Mouse (Mus musculus) hindbrain, embryonic 11.5 days (tissue): ENCODE data around the gene Polr1d. TPM values are rescaled to one million over a fixed set of nuclear protein-coding genes. Genes with fewer than 3 reads are reported as not detected.

ENCODE experiments used
- ATAC-seq: fragments of 200-750 bp; cut with Nextera tagmentation; 2 replicates; pipeline ENCODE4 v1.8.0; 2017; ENCODE audit warnings: mild to moderate bottlenecking, moderate TSS enrichment, moderate library complexity; ENCODE audit not compliant: low FRiP score
- DNase-seq: peaks from one replicate; pipeline ENCODE4 v3.0.0-alpha.2; 2015; ENCODE audit warnings: low spot score
- H3K27ac ChIP-seq: fragments of 300-500 bp; sonication (generic); 2 replicates; pipeline ENCODE4 v1.5.1; 2014; ENCODE audit warnings: mild to moderate bottlenecking, low read depth, low read length
- H3K27me3 ChIP-seq: fragments of 300-500 bp; sonication (generic); 2 replicates; pipeline ENCODE4 v1.6.1; 2014; ENCODE audit warnings: mild to moderate bottlenecking, low read length, moderate library complexity, mixed read lengths; ENCODE audit not compliant: control insufficient read depth, insufficient read depth
- H3K36me3 ChIP-seq: fragments of 300-500 bp; sonication (generic); 2 replicates; pipeline ENCODE4 v1.6.1; 2014; ENCODE audit warnings: mild to moderate bottlenecking, low read length, moderate library complexity, mixed read lengths; ENCODE audit not compliant: control insufficient read depth, insufficient read depth
- H3K4me1 ChIP-seq: fragments of 300-500 bp; sonication (generic); replicated peaks from 2 replicates; pipeline ENCODE4 v1.6.1; 2014; ENCODE audit warnings: low read length, mixed read lengths; ENCODE audit not compliant: control insufficient read depth, insufficient read depth
- H3K4me2 ChIP-seq: fragments of 300-500 bp; sonication (generic); replicated peaks from 2 replicates; pipeline ENCODE4 v1.6.1; 2014; ENCODE audit warnings: mild to moderate bottlenecking, low read depth, low read length
- H3K4me3 ChIP-seq: fragments of 300-500 bp; sonication (generic); 2 replicates; pipeline ENCODE4 v1.5.1; 2014; ENCODE audit warnings: low read depth, low read length
- H3K9ac ChIP-seq: fragments of 300-500 bp; sonication (generic); 2 replicates; pipeline ENCODE4 v1.6.1; 2014; ENCODE audit warnings: low read depth, low read length
- H3K9me3 ChIP-seq: fragments of 300-500 bp; sonication (generic); 2 replicates; pipeline ENCODE4 v1.6.1; 2016; ENCODE audit warnings: low read length; ENCODE audit not compliant: control insufficient read depth
- WGBS: fragments of 180-500 bp; shearing (Covaris S2); extraction: QIAGEN DNeasy Blood & Tissue Kit; methylation state at CpG from one replicate; pipeline ENCODE4 v1.1.7; 2014; 5-methylcytosine and 5-hydroxymethylcytosine counted together
- polyA plus RNA-seq: library from polyadenylated mRNA; unstranded; fragments of >200 nt; fragmentation: Nextera tagmentation; extraction: Ambion mirVana; gene quantifications from 2 replicates; pipeline ENCODE4 v1.2.1, GENCODE M21; 2014

The Polr1d gene
- polyA plus RNA-seq, 1 experiment from 2014 or later, result 119 TPM

DNA sequence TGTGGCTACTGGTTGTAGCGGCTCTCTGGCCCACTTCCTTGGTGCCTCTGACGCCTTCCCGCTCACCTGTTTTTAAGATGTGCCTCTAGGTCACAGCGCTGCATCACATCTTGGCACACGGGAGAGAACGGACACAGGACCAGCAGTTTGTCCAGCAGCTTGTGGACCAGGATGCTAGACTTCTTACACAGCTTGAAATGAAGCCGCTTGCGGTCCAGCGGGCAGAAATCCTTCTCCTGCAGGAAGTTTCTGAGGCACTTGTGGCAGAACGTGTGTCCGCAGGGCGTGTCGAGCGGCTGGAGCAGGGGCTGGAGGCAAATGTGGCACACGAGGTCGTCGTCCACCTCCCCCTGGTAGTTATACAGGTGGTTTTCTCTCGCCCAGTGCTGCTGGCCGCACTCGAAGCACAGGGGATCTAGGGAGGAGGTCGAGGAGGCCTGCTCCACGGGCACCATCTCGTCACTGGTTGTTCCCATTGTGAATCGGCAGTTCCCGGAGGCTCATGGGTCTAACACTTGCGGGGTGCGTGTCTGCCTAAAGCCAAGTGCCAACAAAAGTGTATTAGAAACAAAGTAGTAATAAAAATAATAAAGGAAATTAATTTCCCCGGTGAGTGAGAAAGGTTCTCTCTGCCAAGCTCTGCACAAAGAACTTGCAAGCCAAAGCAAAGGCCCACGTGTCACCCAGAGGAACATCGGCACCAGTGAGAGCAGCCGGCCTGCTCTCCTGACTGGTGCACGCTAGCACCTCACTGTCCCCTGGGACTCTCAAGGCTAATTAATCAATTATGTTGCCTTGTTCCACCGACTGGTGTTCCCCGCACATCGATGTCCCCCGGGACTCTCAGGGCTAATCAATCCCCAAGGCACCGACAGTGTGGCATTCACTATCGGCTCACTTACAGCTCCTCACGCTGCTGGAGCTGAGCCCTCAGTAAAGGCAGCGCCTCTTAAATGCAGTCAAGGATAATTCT is 34.6 kb upstream of the Polr1d start:
- Histone ChIP-seq H3K4me3 (no peak overlapping the region), H3K9ac (no peak overlapping the region), H3K4me1 (0 out of 2 replicates have a peak, but pooled peaks cover 2% of the 10 kb centered on the region), H3K27ac (no peak overlapping the region), H3K4me2 (no peak overlapping the region), H3K36me3 (no peaks in the 10 kb centered on the region), H3K27me3 (no peaks in the 10 kb centered on the region), H3K9me3 (no peaks in the 10 kb centered on the region)
- WGBS, result 71% methylated on average over 40 of the region's 40 CpGs
- peak; percentile 54 for DNase-seq
- peak; percentile 78 for ATAC-seq

DNA sequence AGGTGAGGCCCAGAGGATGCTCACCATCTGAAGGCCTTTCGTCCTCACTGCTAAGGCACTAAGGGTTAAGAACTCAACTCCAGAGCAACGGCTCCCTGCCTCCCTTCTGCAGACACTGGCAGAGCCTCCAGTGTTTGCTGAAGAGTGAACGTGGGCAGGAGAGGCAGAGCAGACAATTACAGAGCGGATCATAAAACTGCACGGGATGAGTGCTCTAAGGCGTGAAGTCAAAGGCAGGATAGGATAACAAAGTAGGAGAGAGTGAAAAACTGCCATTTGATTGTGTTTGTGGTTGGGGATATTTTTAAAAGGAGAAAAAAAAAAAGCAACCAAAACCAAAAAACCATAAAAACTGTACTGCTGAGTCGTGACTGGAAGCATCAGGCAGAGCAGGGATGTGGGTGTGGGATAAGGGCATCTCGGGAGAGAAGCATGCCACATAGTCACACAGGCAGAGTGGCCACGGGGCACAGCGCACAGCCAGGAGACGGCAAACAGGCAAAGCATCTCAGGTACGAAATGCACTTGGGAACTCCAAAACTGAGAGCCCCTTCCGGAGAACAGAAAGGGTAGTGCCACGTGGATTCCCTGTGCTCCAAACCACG is 33.5 kb upstream of the Polr1d start:
- ATAC-seq (no peak), DNase-seq (no peak)
- Histone ChIP-seq H3K4me1 (0 out of 2 replicates have a peak, but pooled peaks cover 2% of the 10 kb centered on the region), H3K4me3 (no peak overlapping the region), H3K27me3 (no peaks in the 10 kb centered on the region), H3K36me3 (no peaks in the 10 kb centered on the region), H3K9me3 (no peaks in the 10 kb centered on the region), H3K4me2 (no peak overlapping the region), H3K27ac (no peak overlapping the region), H3K9ac (no peak overlapping the region)
- 72% methylated on average over 15 of the region's 15 CpGs for WGBS

DNA sequence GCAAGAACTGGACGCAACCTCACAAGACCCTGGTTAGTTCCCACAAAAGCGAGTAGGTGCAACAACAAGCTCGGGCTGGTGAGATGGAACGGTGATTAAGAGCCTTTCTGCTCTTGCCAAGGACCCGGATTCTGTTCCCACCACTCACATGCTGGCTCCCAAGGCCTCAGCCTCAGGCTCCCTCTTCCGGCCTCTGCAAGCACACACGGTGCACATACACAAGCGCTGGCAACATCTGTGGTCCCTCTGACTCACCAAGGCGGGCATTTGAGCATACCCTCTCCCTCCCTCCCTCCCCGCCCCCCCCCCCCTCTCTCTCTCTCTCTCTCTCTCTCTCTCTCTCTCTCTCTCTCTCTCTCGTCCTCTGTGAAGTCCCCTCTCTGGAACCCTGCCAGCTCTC is 31.5 kb upstream of the Polr1d start:
- Histone ChIP-seq H3K4me1 (0 out of 2 replicates have a peak, but pooled peaks cover 2% of the 10 kb centered on the region), H3K9me3 (no peaks in the 10 kb centered on the region), H3K27me3 (no peaks in the 10 kb centered on the region), H3K9ac (no peak overlapping the region), H3K4me3 (no peak overlapping the region), H3K36me3 (no peaks in the 10 kb centered on the region), H3K27ac (no peak overlapping the region), H3K4me2 (no peak overlapping the region)
- no peak for ATAC-seq
- 84% methylated on average over 9 of the region's 11 CpGs for WGBS
- no peak for DNase-seq

DNA sequence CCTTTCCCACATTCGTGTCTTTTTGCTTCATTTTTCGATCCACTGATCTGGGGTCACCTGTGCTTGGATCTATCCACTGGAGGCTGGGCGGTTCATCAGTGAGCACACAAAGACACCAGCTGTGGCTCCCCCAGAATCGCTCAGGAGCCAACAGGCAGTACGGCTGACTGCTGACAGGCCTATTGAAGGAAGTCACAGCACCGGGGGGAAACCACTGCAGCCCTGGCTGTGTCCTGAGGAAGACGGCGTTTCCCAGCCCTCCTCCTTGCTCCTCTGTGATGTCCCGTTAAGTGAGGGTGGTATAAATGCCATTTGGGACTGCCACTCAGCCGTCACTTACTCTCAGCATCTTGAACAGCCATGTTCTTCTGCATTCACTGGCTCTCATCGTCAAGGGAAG is 30.9 kb upstream of the Polr1d start:
- Histone ChIP-seq H3K4me3 (no peak overlapping the region), H3K36me3 (no peaks in the 10 kb centered on the region), H3K9me3 (no peaks in the 10 kb centered on the region), H3K27me3 (no peaks in the 10 kb centered on the region), H3K4me1 (0 out of 2 replicates have a peak, but pooled peaks cover 2% of the 10 kb centered on the region), H3K27ac (no peak overlapping the region), H3K4me2 (no peak overlapping the region), H3K9ac (no peak overlapping the region)
- DNase-seq (no peak), ATAC-seq (no peak)
- WGBS, result 79% methylated on average over 11 of the region's 11 CpGs

DNA sequence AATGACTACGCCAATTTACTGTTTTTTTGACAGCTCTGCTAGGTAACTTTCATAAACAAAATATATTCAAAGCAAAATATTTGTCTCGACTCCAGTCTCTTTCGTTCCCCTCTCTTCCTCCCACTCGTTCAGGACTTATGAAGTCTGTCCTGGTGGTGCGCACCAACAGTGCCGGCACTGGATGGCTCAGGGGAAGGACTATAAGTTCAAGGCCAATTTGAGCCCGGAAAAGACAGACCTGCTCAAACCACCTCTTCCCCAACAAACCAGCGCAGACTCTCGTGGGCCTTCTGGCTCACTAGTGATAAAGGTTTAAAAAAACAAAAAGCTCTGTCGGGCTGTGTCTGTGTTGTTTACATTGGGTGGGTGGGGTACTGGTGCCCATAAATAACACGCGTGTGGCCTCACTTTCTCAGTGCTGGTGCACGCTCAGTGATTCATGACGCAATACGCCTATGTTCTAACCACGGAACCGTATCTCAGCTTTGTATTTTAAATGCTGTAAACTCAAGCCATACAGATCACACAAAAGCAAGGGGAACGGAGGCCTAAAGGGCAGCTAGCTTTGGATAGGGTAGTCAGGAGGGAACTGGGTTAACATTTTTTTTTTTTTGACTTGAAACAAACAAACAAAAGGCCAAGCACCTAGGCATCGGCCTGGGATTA is 27.2 kb upstream of the Polr1d start:
- DNase-seq (no peak), ATAC-seq (no peak)
- Histone ChIP-seq H3K4me1 (no peaks in the 10 kb centered on the region), H3K4me2 (no peak overlapping the region), H3K9ac (no peak overlapping the region), H3K36me3 (no peaks in the 10 kb centered on the region), H3K4me3 (no peak overlapping the region), H3K9me3 (no peaks in the 10 kb centered on the region), H3K27ac (no peak overlapping the region), H3K27me3 (no peaks in the 10 kb centered on the region)
- 89% methylated on average over 19 of the region's 19 CpGs for WGBS

DNA sequence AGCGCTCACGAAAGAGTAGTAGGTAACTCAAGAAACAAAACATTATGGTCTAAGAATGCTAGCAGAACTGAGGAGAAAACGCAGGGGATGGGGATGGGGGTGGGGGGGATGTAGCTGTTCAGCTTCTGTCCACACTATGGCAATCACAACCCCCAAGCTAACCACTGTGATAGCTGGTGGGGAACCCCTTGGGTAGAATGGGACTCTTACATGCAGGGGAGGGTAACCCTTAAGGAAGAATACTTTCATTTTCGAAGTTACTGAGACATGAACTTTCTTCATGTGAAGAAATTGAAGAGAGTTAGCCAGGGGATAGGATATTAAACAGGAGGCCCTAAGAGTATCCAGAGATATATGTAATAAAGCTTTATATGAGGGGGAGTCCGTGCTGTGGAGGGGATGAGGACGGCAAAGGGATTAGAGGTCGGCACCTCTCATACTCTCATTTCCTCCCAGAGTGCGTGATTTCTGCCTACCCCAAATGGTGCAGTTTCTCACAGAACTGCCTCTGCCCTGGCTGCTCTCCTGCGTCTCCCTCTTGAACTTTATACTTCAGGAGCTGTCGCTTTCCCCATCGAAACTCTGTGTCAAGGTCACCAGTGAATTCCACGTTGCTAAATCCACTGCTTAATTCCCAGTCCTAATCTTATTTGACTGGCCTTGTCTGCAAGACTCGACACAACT is 25.9 kb upstream of the Polr1d start:
- DNase-seq (no peak), ATAC-seq (no peak)
- 79% methylated on average over 13 of the region's 13 CpGs for WGBS
- H3K36me3 ChIP-seq, result no peaks in the 10 kb centered on the region
- H3K4me1 ChIP-seq, result no peaks in the 10 kb centered on the region
- H3K9me3 ChIP-seq, result no peaks in the 10 kb centered on the region
- H3K9ac ChIP-seq, result no peak overlapping the region
- H3K27me3 ChIP-seq, result no peaks in the 10 kb centered on the region
- no peak overlapping the region for H3K27ac ChIP-seq
- no peak overlapping the region for H3K4me2 ChIP-seq
- no peak overlapping the region for H3K4me3 ChIP-seq

DNA sequence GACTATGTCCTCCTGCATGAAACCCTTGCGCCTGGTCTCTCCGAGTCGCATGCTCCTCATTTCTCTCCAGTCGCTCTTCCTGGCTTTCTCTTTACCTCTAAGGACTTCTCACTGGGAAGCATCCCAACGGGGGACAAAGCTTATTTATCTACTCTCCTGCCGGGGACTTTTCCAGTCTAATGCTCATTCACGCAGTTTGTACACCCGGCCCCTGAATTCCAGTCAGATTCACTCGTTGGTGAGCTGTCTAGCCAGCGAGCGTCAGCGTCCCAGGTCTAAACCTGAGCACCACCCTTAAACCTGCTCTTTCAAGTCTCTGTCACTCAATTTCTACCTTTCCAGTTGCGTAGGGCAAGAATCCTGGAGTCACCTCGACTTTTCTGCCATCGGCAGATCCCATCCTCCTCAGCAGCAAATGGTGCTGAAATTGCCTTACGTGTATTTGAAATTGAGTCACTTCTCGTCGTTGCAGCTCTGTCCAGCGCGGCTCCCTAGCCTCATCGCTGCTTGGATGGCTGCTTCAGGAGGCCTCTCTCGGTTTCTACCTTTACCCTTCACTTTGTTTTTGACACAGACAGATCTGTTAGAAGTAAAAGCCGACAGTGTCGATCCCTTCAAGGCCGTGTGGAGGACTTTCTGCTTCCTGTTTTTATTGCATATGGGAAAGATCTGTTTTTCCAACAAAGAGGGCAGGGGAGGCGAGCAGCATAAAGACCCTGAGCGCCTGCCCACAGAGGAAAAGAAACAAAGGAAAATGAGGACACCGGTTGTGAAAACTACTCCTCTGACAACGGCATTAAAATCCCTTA is 25.1 kb upstream of the Polr1d start:
- DNase-seq, result no peak
- no peaks in the 10 kb centered on the region for H3K4me1 ChIP-seq
- no peak overlapping the region for H3K9ac ChIP-seq
- H3K36me3 ChIP-seq, result no peaks in the 10 kb centered on the region
- H3K27me3 ChIP-seq, result no peaks in the 10 kb centered on the region
- H3K9me3 ChIP-seq, result no peaks in the 10 kb centered on the region
- H3K4me3 ChIP-seq, result no peak overlapping the region
- H3K27ac ChIP-seq, result no peak overlapping the region
- 61% methylated on average over 29 of the region's 29 CpGs for WGBS
- no peak for ATAC-seq
- H3K4me2 ChIP-seq, result no peak overlapping the region

DNA sequence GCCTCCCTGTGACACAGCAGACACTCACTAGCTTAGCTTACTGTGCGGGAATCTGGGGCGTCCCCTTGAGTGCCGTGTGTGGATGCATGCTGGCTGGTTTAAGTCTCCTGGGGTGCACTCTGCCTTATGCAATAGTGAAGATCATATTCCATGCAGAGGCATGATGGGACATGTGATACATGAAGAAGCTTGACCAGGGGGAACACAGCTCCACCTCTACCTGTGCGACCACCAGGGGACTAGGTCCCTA is 24.6 kb upstream of the Polr1d start:
- WGBS, result 70% methylated on average over 4 of the region's 4 CpGs
- Histone ChIP-seq H3K27me3 (no peaks in the 10 kb centered on the region), H3K4me2 (no peak overlapping the region), H3K4me1 (no peaks in the 10 kb centered on the region), H3K9me3 (no peaks in the 10 kb centered on the region), H3K36me3 (no peaks in the 10 kb centered on the region), H3K9ac (no peak overlapping the region), H3K27ac (no peak overlapping the region), H3K4me3 (no peak overlapping the region)
- DNase-seq (no peak), ATAC-seq (no peak)
